Comparison of ENCODE assay signal across 11 mouse cellular contexts in the genomic region with DNA sequence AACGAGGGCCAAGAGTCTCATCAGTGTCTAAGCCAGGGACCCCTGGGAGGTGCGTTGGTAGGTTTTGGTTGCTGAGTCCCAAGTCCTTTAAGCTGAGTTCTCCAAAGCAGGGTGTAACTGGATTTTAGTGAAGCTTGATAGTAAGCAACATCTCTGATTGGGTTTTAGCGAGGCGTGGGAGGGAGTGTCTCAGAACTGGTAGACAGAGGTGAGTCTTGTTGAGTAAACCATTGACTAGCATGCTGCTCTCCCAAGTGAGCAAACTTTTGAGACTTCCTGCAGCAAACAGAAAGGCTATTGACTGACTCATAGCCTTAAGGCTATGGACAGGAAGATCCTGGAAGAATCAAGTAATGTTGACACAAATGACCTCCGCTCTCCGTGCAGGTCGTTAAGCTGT.
DNase-seq lines count a peak whose midpoint lies in the region; ATAC-seq and TF ChIP-seq lines count a peak whose summit lies in the region.
"Had no signal": no experiment of that assay in that cellular context is flagged by ENCODE, and none has a peak within 500 bp of the region (broad histone marks: within the 10 kb centered on the region; RNA-seq: fewer than 3 reads in every experiment).

No protein-coding gene starts in this region.

- DNase-seq in lung, adult 2 months = no peak
- DNase-seq in lung, postnatal 36 days = no peak
- no peak for DNase-seq in heart, postnatal 0 days (ENCODE audit: low spot score)
- peak; percentile 72 for DNase-seq in kidney, postnatal 14 days
- no peak for DNase-seq in gastrocnemius, postnatal 4 days (ENCODE audit: low spot score in 2 of 2)
- no peak for DNase-seq in hindbrain, embryonic 10.5 days (ENCODE audit: low spot score)
- DNase-seq: adrenal gland, postnatal 25 days; gastrocnemius, postnatal 36 days; midbrain, embryonic 14.5 days; thymus, postnatal 36 days had no signal

- no peak for TF ChIP-seq CTCF in lung, adult 2 months (IDR thresholded peaks at IDR 0.05; ENCODE audit: insufficient read depth, low read length)
- TF ChIP-seq CTCF in heart, postnatal 0 days (IDR thresholded peaks at IDR 0.05; ENCODE audit: low read depth) = no peak

- WGBS in lung, adult 2 months = 40% methylated on average over 7 of the region's 7 CpGs
- 63% methylated on average over 7 of the region's 7 CpGs for WGBS in heart, postnatal 0 days
- WGBS in stomach, embryonic 14.5 days = 49% methylated on average over 7 of the region's 7 CpGs
- 74% methylated on average over 7 of the region's 7 CpGs for WGBS in hindbrain, embryonic 10.5 days

- no peak overlapping the region for H3K27ac ChIP-seq in heart, postnatal 0 days (ENCODE audit: low read depth)
- H3K27ac ChIP-seq in stomach, embryonic 14.5 days (ENCODE audit: low read length) = no peak overlapping the region
- no peak overlapping the region for H3K27ac ChIP-seq in hindbrain, embryonic 10.5 days

- no peak overlapping the region for H3K9ac ChIP-seq in heart, postnatal 0 days (replicated peaks; ENCODE audit: low read depth, low read length)
- H3K9ac ChIP-seq in stomach, embryonic 14.5 days (replicated peaks; ENCODE audit: low read depth, low read length) = no peak overlapping the region

- H3K4me3 ChIP-seq in lung, adult 2 months (replicated peaks; ENCODE audit: extremely low read depth, low read depth, low read length) = peak overlapping the region; percentile 47
- no peak overlapping the region for H3K4me3 ChIP-seq in heart, postnatal 0 days (ENCODE audit: low read depth, low read length)
- no peak overlapping the region for H3K4me3 ChIP-seq in stomach, embryonic 14.5 days (ENCODE audit: low read depth, low read length)
- no peak overlapping the region for H3K4me3 ChIP-seq in hindbrain, embryonic 10.5 days

- TF ChIP-seq POLR2A in lung, adult 2 months (IDR thresholded peaks at IDR 0.05; ENCODE audit: borderline replicate concordance, extremely low read depth, low read depth, low read length) = no peak

- H3K4me2 ChIP-seq in heart, postnatal 0 days (ENCODE audit: low read depth, low read length) = peak overlapping the region; percentile 74
- H3K4me2 ChIP-seq in stomach, embryonic 14.5 days (replicated peaks; ENCODE audit: low read depth, low read length) = peak overlapping the region; percentile 57; the same call in 1 of the 2 replicates

- TF ChIP-seq EP300 in heart, postnatal 0 days (IDR thresholded peaks at IDR 0.05; ENCODE audit: low read depth) = no peak

- no peaks in the 10 kb centered on the region for H3K36me3 ChIP-seq in heart, postnatal 0 days (replicated peaks; ENCODE audit: control insufficient read depth, insufficient read depth, low read length)
- no peaks in the 10 kb centered on the region for H3K36me3 ChIP-seq in stomach, embryonic 14.5 days (ENCODE audit: control insufficient read depth, insufficient read depth, low read length)
- no peaks in the 10 kb centered on the region for H3K36me3 ChIP-seq in hindbrain, embryonic 10.5 days

- H3K4me1 ChIP-seq in lung, adult 2 months (ENCODE audit: control insufficient read depth, insufficient read depth, low read length) = peaks cover 13% of the 10 kb centered on the region
- H3K4me1 ChIP-seq in heart, postnatal 0 days (ENCODE audit: control insufficient read depth, insufficient read depth) = peaks cover 20% of the 10 kb centered on the region; the same call in 1 of the 2 replicates
- H3K4me1 ChIP-seq in stomach, embryonic 14.5 days (ENCODE audit: control insufficient read depth, insufficient read depth, low read length) = peaks cover 26% of the 10 kb centered on the region
- H3K4me1 ChIP-seq in hindbrain, embryonic 10.5 days (replicated peaks) = peaks cover 34% of the 10 kb centered on the region

- H3K9me3 ChIP-seq in heart, postnatal 0 days (replicated peaks; ENCODE audit: control insufficient read depth, low read length) = no peaks in the 10 kb centered on the region
- no peaks in the 10 kb centered on the region for H3K9me3 ChIP-seq in stomach, embryonic 14.5 days (ENCODE audit: control insufficient read depth, low read depth, low read length)
- H3K9me3 ChIP-seq in hindbrain, embryonic 10.5 days = no peaks in the 10 kb centered on the region

- ATAC-seq in heart, postnatal 0 days (ENCODE audit: insufficient read depth, low read depth) = no peak
- ATAC-seq in stomach, embryonic 14.5 days (ENCODE audit: insufficient number of reproducible peaks, insufficient read depth, low FRiP score, low read depth) = peak; percentile 20

- H3K27me3 ChIP-seq in heart, postnatal 0 days (ENCODE audit: control insufficient read depth, insufficient read depth, low read length) = no peaks in the 10 kb centered on the region
- H3K27me3 ChIP-seq in stomach, embryonic 14.5 days (ENCODE audit: control insufficient read depth, insufficient read depth, low read length) = no peaks in the 10 kb centered on the region
- H3K27me3 ChIP-seq in hindbrain, embryonic 10.5 days (ENCODE audit: insufficient read depth, poor library complexity, severe bottlenecking) = 0 out of 2 replicates have a peak, but pooled peaks cover 2% of the 10 kb centered on the region
